Mouse (Mus musculus) small intestine, adult 2 months (tissue): ENCODE measurements around the gene S100a11.

Experiments used
- CTCF ChIP-seq: fragments of 200-500 bp; IDR thresholded peaks from 2 replicates; pipeline ENCODE4 v1.5.1; 2012; ENCODE audit warnings: low read depth, mild to moderate bottlenecking, control low read depth, inconsistent platforms, low read length, moderate library complexity, mixed read lengths; ENCODE audit not compliant: insufficient replicate concordance, insufficient read length; ENCODE audit errors: extremely low read depth
- POLR2A ChIP-seq: fragments of 200-500 bp; IDR thresholded peaks from 2 replicates; pipeline ENCODE4 v1.6.1; 2012; ENCODE audit warnings: low read depth, mild to moderate bottlenecking, control low read depth, inconsistent platforms, low read length, moderate library complexity

DNA sequence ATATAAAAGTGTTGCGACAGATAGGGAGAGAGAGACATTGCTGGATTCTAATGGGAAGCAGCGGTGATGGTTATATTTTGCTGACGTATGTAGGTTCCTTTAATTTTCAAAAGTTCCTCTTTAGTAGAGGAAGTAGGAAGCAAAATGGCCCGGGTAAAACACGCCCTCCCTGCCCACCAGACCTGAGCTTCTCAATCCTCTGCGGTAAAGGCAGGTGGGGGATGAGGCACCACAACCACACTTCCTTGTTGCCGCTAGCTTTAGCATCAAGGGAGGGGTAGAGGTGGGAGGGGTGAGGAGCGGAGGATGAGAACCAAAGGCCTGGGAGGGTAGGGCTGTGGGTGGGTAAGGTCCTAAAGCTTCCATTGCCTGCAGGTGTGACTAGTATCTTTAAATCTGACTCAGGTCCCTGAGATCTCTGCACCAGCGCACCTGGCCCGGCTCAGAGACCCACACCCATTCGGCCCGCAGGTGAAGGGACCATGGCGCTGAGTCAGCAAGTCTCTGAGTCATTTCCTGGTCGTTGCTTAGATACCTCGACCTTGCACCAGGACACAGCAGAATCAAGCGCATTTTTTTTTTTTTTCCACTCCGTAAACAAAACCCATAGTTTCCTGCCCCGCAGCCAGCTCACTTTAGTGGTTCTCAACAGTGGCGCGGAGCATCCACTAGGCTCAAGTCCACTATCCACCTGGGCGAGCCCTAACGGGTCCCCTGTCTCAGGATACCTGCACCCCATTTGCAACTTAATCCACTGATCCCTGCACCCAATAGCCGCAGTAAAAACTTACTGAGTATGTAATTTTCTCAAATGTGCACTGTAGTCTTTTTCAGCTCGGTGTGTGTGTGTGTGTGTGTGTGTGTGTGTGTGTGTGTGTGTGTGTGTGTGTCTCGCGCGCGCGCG lies 14.1 kb upstream of the S100a11 start:
- no peak for TF ChIP-seq CTCF
- no peak for TF ChIP-seq POLR2A
